Mouse (Mus musculus) cerebellum, adult 2 months (tissue): Measurements from ENCODE around the gene Bach2. TPM values are rescaled to one million over a fixed set of nuclear protein-coding genes. Genes with fewer than 3 reads are reported as not detected.

Source experiments
- DNase-seq, 2 experiments: peaks; one replicate each; pipeline ENCODE4 v3.0.0; 2021
- H3K27ac ChIP-seq: fragments of 200-500 bp; 2 replicates; pipeline ENCODE4 v1.5.1; 2012; ENCODE audit warnings: low read length, control low read depth, inconsistent platforms; ENCODE audit not compliant: insufficient read depth
- H3K27me3 ChIP-seq: fragments of 200-500 bp; 2 replicates; pipeline ENCODE4 v1.6.1; 2012; ENCODE audit warnings: inconsistent platforms, mild to moderate bottlenecking, low read length, moderate library complexity; ENCODE audit not compliant: control insufficient read depth, insufficient read depth
- H3K4me1 ChIP-seq: fragments of 200-500 bp; 2 replicates; pipeline ENCODE4 v1.6.1; 2011; ENCODE audit warnings: low read length; ENCODE audit not compliant: control insufficient read depth, insufficient read depth
- H3K4me3 ChIP-seq: fragments of 200-500 bp; replicated peaks from 2 replicates; pipeline ENCODE3; 2011; ENCODE audit warnings: mild to moderate bottlenecking, low read depth, low read length, control low read depth; ENCODE audit not compliant: insufficient read depth
- CTCF ChIP-seq: fragments of 200-500 bp; IDR thresholded peaks from 2 replicates; pipeline ENCODE4 v1.5.1; 2011; ENCODE audit warnings: low read depth, mild to moderate bottlenecking, control low read depth, low read length, moderate library complexity, borderline replicate concordance; ENCODE audit not compliant: insufficient read depth
- POLR2A ChIP-seq: fragments of 200-500 bp; IDR thresholded peaks from 2 replicates; pipeline ENCODE4 v1.6.1; 2011; ENCODE audit warnings: low read length, control low read depth, borderline replicate concordance; ENCODE audit not compliant: insufficient read depth
- WGBS: fragments of 180-500 bp; shearing (Covaris S2); methylation state at CpG from one replicate; pipeline ENCODE4 v1.1.7; 2018; 5-methylcytosine and 5-hydroxymethylcytosine counted together
- polyA plus RNA-seq: library from polyadenylated mRNA; depleted of rRNA; stranded (reverse); fragments of >200 nt; gene quantifications from 2 replicates; pipeline ENCODE4 v1.2.3, GENCODE M21; 2012

The Bach2 gene
- polyA plus RNA-seq, 1 experiment = 4.7 TPM

DNA sequence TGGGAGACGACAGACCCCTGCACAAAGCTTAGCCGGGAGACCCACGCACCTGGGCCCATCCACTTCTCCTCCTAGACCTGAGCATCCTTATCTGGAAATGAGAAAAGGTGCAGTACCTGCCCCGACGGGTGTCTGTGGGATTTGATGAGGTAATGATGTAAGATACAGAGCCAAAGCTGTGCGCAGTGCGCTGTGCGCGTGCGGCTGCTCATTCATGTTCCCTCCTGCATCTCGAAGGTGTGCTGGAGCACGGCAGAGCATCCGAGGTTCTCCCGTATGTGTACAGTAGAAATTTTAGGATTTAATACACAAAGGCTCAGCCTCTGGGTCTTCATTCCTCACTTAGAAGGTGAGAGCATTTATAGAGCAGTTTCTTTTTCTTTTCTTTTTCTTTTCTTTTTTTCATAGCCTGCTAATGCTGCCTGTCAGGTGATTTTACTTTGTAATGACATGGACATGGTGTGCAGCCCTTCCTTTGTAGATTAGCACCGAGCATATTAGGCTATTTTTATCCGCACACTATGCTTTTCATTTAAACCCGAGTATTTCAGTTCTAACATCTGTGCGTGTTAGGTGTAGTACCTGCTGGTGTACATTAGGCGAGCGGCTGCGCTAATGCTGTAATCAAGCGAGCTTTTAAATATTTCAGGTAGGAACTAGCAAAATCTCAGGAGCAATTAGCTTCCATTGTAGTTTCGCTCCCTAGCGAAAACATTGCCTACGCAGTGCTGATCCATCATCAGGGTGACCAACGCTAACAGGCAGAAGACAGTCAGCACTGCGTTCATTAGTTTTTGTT, 188.4 kb downstream of the Bach2 start:
- no peaks in the 10 kb centered on the region for H3K27me3 ChIP-seq
- H3K4me3 ChIP-seq = no peak overlapping the region
- H3K4me1 ChIP-seq = peaks cover 16% of the 10 kb centered on the region
- DNase-seq = no peak
- H3K27ac ChIP-seq = no peak overlapping the region
- no peak for TF ChIP-seq POLR2A
- no peak for TF ChIP-seq CTCF
- WGBS = 94% methylated on average over 27 of the region's 27 CpGs

DNA sequence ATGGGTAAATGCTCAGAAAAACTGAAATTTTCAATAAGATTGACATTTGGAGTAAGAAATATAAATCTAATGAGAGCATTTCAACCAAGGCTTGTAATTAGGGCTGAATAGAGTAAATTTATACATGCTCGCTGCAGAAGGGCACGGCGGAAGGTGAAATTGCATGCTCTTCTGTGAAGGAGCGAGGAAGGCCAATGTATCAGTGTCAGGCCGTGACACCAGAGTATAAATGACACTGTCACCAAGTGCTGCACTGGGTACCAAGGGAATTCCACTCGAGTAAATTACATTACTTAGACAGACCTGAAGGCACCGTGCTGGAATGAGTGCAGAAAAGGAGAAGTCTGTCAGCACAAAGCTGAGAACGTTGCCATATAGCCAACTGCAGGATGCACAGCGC, 190.1 kb downstream of the Bach2 start:
- H3K4me3 ChIP-seq = no peak overlapping the region
- H3K27me3 ChIP-seq = no peaks in the 10 kb centered on the region
- TF ChIP-seq POLR2A = no peak
- TF ChIP-seq CTCF = no peak
- H3K4me1 ChIP-seq = peaks cover 26% of the 10 kb centered on the region
- WGBS = 92% methylated on average over 9 of the region's 9 CpGs
- DNase-seq = no peak
- H3K27ac ChIP-seq = no peak overlapping the region

DNA sequence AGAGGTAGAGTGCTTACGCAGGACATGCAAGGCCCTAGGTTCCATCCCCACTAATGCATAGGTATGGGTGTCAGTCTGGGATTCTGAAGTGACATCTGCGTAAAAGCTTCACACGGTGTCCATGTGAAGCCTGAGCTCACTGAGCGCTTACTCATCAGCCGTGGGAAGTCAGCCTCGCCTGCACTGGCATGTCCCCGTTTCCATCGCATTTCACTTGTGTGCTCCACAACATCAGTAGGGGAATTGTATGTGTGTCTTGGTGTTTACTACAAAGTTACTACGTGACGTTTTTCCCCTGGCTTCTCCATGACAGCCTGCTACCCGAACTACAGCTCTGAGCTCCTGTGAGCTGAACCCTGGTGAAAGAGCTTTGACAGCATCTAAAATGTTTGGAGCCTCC, 191.5 kb downstream of the Bach2 start:
- no peak overlapping the region for H3K4me3 ChIP-seq
- peaks cover 21% of the 10 kb centered on the region for H3K4me1 ChIP-seq
- no peak for DNase-seq
- WGBS = 79% methylated on average over 11 of the region's 11 CpGs
- TF ChIP-seq POLR2A = no peak
- TF ChIP-seq CTCF = no peak
- H3K27me3 ChIP-seq = no peaks in the 10 kb centered on the region
- H3K27ac ChIP-seq = no peak overlapping the region

DNA sequence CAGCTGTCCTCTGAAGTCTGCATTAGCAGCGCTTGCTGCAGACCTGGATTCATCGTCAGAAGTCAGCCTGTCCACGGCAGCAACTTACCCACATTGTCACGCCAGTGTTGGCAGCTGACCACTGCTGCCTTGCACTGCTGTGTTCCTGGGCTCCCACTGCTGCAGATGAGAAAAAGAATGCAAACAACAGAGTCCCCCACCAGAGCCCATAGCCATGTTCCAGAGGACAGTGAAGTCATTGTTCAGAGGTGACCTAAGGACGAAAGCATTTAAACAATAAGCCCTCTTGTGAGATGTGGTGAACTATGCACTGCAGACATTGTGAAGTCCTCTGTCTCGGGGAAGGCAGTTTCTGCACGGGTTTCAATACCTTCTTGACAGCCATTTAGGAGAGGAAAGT, 192.4 kb downstream of the Bach2 start:
- DNase-seq = peak; percentile 48 to 54
- H3K4me3 ChIP-seq = no peak overlapping the region
- 56% methylated on average over 7 of the region's 7 CpGs for WGBS
- peaks cover 21% of the 10 kb centered on the region for H3K4me1 ChIP-seq
- H3K27me3 ChIP-seq = no peaks in the 10 kb centered on the region
- no peak overlapping the region for H3K27ac ChIP-seq
- TF ChIP-seq POLR2A (no peak), CTCF (no peak)

DNA sequence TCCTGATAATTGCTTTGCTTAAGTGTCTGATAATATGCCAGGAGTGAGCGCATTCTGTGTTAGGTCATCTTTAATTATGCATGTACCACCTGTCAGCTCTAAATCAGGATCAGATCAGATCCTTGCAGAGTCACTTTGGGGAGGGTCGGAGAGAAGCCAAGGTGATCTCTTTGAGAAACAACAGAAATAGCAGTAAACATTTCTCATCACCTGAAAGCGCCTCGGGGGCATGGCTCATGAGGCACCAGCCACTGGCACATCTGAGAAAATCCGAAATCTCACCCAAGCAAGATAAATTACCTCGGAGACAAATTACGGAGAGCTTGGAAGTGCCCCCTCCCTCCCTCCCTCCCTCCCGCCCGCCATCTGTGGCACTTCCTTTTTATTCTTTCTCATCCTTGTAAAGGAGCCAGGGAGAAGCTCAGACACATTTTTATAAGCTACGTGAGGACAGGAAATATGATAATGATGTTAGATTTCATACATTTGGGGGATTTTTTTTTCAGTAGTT, 193.7 kb downstream of the Bach2 start:
- TF ChIP-seq CTCF = no peak
- no peak for TF ChIP-seq POLR2A
- 7% methylated on average over 10 of the region's 10 CpGs for WGBS
- Histone ChIP-seq H3K27ac (peak overlapping the region; percentile 82), H3K27me3 (no peaks in the 10 kb centered on the region), H3K4me3 (peak overlapping the region; percentile 76), H3K4me1 (peaks cover 21% of the 10 kb centered on the region)
- DNase-seq = peak; percentile 76 to 85

DNA sequence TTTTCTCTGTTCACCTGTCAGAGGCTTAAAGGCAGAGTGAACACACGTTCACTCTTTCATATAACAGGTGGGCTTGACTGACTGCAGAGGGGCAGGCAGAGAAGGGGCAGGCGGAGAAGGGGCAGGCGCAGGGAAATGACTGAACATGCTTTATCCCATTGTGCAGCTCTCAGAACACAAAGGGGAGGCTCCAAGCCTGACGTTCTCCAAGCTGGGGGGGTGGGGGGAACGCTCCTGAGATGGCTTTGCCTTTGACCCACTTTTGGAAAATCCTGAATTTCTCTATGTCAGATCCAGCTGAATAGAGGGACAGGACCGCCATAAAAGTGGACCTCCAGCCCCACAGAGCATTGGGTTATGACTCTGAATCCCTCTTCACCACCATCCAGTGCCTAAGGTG, 194.3 kb downstream of the Bach2 start:
- TF ChIP-seq POLR2A = no peak
- TF ChIP-seq CTCF = no peak
- 46% methylated on average over 6 of the region's 6 CpGs for WGBS
- Histone ChIP-seq H3K4me3 (no peak overlapping the region), H3K27me3 (no peaks in the 10 kb centered on the region), H3K4me1 (peaks cover 21% of the 10 kb centered on the region), H3K27ac (no peak overlapping the region)
- DNase-seq = no peak

DNA sequence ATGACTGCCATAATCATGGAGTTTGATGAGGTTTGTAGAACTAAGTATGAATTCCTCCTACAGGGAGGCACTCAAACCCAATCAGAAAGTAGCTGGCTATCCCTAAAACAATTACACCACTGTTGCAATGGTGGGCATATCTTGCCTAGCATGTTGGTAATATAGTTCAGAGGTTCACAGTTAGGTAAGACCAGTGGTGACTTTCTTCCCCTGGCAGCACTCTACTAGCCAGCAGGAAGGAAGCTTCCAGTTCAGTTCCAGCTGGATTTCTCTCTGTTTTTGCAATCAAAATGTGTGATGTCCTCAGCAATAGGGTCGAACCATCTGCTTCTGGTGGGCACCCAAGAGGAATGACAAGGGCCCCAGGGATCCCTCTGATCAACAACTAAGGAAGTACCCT, 196.0 kb downstream of the Bach2 start:
- WGBS = 53% methylated on average over 1 of the region's 1 CpGs
- TF ChIP-seq CTCF (no peak), POLR2A (no peak)
- DNase-seq = no peak
- no peak overlapping the region for H3K27ac ChIP-seq
- no peaks in the 10 kb centered on the region for H3K27me3 ChIP-seq
- no peak overlapping the region for H3K4me3 ChIP-seq
- H3K4me1 ChIP-seq = peaks cover 21% of the 10 kb centered on the region

DNA sequence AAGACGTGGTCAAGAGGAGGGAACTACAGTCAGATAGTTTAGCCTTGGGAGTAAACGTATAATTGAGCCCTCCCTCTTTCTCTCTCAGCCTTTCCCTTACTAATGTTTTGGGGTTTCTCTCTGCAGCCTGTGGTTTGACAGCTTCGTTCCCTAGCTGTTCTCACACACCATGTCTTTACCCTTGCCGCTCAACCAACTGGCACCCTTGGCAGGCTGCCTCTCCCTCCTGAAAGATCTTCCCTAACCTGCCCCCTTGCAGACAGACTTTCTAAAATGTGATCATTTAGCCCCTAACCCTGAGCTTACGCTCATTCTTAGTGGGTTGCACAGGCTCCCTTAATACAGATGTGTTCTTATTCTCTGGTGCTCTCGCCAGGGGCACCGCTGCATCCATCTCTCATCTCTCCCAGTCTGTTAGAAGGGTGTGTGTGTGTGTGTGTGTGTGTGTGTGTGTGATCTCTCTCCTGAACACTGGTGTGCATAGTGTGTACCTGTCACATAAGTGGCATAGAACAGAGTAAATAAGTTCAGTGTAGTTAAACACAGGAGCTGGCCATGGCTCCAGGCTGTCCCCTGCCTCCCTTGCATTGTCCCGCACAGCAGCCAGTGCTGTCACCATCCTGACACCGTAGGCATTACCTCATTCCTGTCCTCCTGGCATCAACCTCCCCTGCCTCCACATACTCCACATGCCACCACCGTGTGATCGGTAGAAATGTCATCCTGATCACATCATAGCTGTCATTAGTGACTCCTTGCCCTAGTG, 201.6 kb downstream of the Bach2 start:
- H3K27me3 ChIP-seq = no peaks in the 10 kb centered on the region
- no peak for TF ChIP-seq POLR2A
- no peak for TF ChIP-seq CTCF
- peaks cover 12% of the 10 kb centered on the region for H3K4me1 ChIP-seq
- WGBS = 38% methylated on average over 11 of the region's 11 CpGs
- H3K4me3 ChIP-seq = no peak overlapping the region
- H3K27ac ChIP-seq = no peak overlapping the region
- peak; percentile 53 to 64 for DNase-seq
